Mouse (Mus musculus) T-helper 17 cell (primary cell): ENCODE data around the gene Plek2.

ENCODE experiments used
- in situ Hi-C, 2 experiments: fragments of 300-600 bp; cut with MboI, MseI; formaldehyde crosslinking; loops; 1 replicate in 1 of 2; 2 replicates in 1 of 2; pipeline ENCODE4 v1.15.1; 2025; ENCODE audit warnings: high pct_unique_total_duplicates in 2 of 2

Gene Plek2

GRCm38 (mm10) chr12:78911707-78912417 is 5.1 kb upstream of the Plek2 start:
- in situ Hi-C loops = loop anchor here in 1 of 2 experiments (5.0 to 10.0 kb wide), 2 partner anchors 60 to 93 kb away; partner anchors contain the start of gene Tmem229b

GRCm38 (mm10) chr12:78910684-78911461 is 4.1 kb upstream of the Plek2 start:
- in situ Hi-C loops = loop anchor here in 1 of 2 experiments (5.0 to 10.0 kb wide), 2 partner anchors 61 to 94 kb away; partner anchors contain the start of gene Tmem229b

GRCm38 (mm10) chr12:78908081-78908605 is 1.4 kb upstream of the Plek2 start:
- in situ Hi-C loops = no loop called here

- in situ Hi-C loops = no loop called here
These were observed 2.3 kb downstream of the Plek2 start for GRCm38 (mm10) chr12:78904499-78904898.

- in situ Hi-C loops = no loop called here
These were observed 3.5 kb downstream of the Plek2 start for GRCm38 (mm10) chr12:78903313-78903712.

GRCm38 (mm10) chr12:78901467-78901866 is 5.3 kb downstream of the Plek2 start:
- in situ Hi-C loops = no loop called here

GRCm38 (mm10) chr12:78897861-78898260 is 8.9 kb downstream of the Plek2 start:
- in situ Hi-C loops = no loop called here

- in situ Hi-C loops = no loop called here
These were observed 15.6 kb downstream of the Plek2 start for GRCm38 (mm10) chr12:78891149-78891548.

- in situ Hi-C loops = no loop called here
These were observed 16.7 kb downstream of the Plek2 start for GRCm38 (mm10) chr12:78890062-78890461.

GRCm38 (mm10) chr12:78874581-78874980 is 32.2 kb downstream of the Plek2 start:
- in situ Hi-C loops = loop anchor here in 1 of 2 experiments (25.0 kb wide), 2 partner anchors 637 to 1763 kb away; partner anchors contain the start of genes Erh, Gphn and Slc39a9

GRCm38 (mm10) chr12:78868115-78868514 is 38.6 kb downstream of the Plek2 start:
- in situ Hi-C loops = loop anchor here (10.0 to 25.0 kb wide), 3 partner anchors 631 to 1923 kb away; partner anchors contain the start of genes Erh (in 1 of the 2), Gphn (in 1 of the 2) and Slc39a9 (in 1 of the 2)

- in situ Hi-C loops = loop anchor here (10.0 to 25.0 kb wide), 3 partner anchors 628 to 1921 kb away; partner anchors contain the start of genes Erh (in 1 of the 2), Gphn (in 1 of the 2) and Slc39a9 (in 1 of the 2)
These were observed 41.3 kb downstream of the Plek2 start for GRCm38 (mm10) chr12:78865434-78865833.

GRCm38 (mm10) chr12:78862254-78862730 is 44.5 kb downstream of the Plek2 start:
- in situ Hi-C loops = loop anchor here (5.0 to 25.0 kb wide), 5 partner anchors 115 to 1917 kb away; partner anchors contain the start of genes Erh (in 1 of the 2), Gphn (in 1 of the 2), Mpp5 (in 1 of the 2) and Slc39a9 (in 1 of the 2)

- in situ Hi-C loops = loop anchor here (5.0 to 25.0 kb wide), 5 partner anchors 114 to 1917 kb away; partner anchors contain the start of genes Erh (in 1 of the 2), Gphn (in 1 of the 2), Mpp5 (in 1 of the 2) and Slc39a9 (in 1 of the 2)
These were observed 45.1 kb downstream of the Plek2 start, which contains the start of the genes Atp6v1d and Eif2s1 for GRCm38 (mm10) chr12:78861496-78862253. Gene Atp6v1d (minus strand): TSS chr12:78861638. Gene Eif2s1 (plus strand): TSS chr12:78861819.

GRCm38 (mm10) chr12:78860921-78861495 is 45.8 kb downstream of the Plek2 start:
- in situ Hi-C loops = loop anchor here (5.0 to 25.0 kb wide), 5 partner anchors 114 to 1916 kb away; partner anchors contain the start of genes Erh (in 1 of the 2), Gphn (in 1 of the 2), Mpp5 (in 1 of the 2) and Slc39a9 (in 1 of the 2)

- in situ Hi-C loops = no loop called here
These were observed 58.5 kb downstream of the Plek2 start for GRCm38 (mm10) chr12:78848246-78848645.

GRCm38 (mm10) chr12:78842429-78842828 is 64.3 kb downstream of the Plek2 start:
- in situ Hi-C loops = no loop called here

- in situ Hi-C loops = no loop called here
These were observed 66.9 kb downstream of the Plek2 start for GRCm38 (mm10) chr12:78839906-78840305.
